Comparison of ENCODE assay signal across 14 mouse cellular contexts in genomic region chr16:46388527-46389414, GRCm38 (mm10).
A peak's percentile ranks its signal among the peaks of the same experiment; 100 is the strongest.
DNase-seq lines count a peak whose midpoint lies in the region; ATAC-seq and TF ChIP-seq lines count a peak whose summit lies in the region.
"Had no signal": no experiment of that assay in that cellular context is flagged by ENCODE, and none has a peak within 500 bp of the region (broad histone marks: within the 10 kb centered on the region; RNA-seq: fewer than 3 reads in every experiment).

No protein-coding gene starts in this region.

- H3K27me3 ChIP-seq in kidney, embryonic 15.5 days = no peaks in the 10 kb centered on the region
- no peaks in the 10 kb centered on the region for H3K27me3 ChIP-seq in embryonic facial prominence, embryonic 12.5 days
- H3K27me3 ChIP-seq: liver, embryonic 15.5 days had no signal

- no peak for TF ChIP-seq CTCF in gastrocnemius, adult 2 months (IDR thresholded peaks at IDR 0.05)

- 0 out of 2 replicates have a peak overlapping the region, but pooled peaks have one; percentile 9 for H3K27ac ChIP-seq in kidney, embryonic 15.5 days
- H3K27ac ChIP-seq in embryonic facial prominence, embryonic 12.5 days = no peak overlapping the region
- H3K27ac ChIP-seq in gastrocnemius, adult 2 months = no peak overlapping the region
- H3K27ac ChIP-seq: liver, embryonic 15.5 days had no signal

- H3K4me2 ChIP-seq in kidney, embryonic 15.5 days = no peak overlapping the region
- no peak overlapping the region for H3K4me2 ChIP-seq in embryonic facial prominence, embryonic 12.5 days (replicated peaks)
- H3K4me2 ChIP-seq: liver, embryonic 15.5 days had no signal

- H3K4me1 ChIP-seq in kidney, embryonic 15.5 days = peaks cover 4% of the 10 kb centered on the region; the same call in 1 of the 2 replicates
- H3K4me1 ChIP-seq in embryonic facial prominence, embryonic 12.5 days = peaks cover 19% of the 10 kb centered on the region; the same call in 1 of the 2 replicates
- H3K4me1 ChIP-seq: liver, embryonic 15.5 days had no signal

- intact Hi-C loops in gastrocnemius, adult 2 months (cut with DNase I) = no loop called here

- H3K36me3 ChIP-seq in kidney, embryonic 15.5 days = 0 out of 2 replicates have a peak, but pooled peaks cover 2% of the 10 kb centered on the region
- H3K36me3 ChIP-seq in embryonic facial prominence, embryonic 12.5 days = no peaks in the 10 kb centered on the region
- H3K36me3 ChIP-seq: liver, embryonic 15.5 days had no signal

- H3K9me3 ChIP-seq in kidney, embryonic 15.5 days (replicated peaks) = no peaks in the 10 kb centered on the region
- H3K9me3 ChIP-seq in embryonic facial prominence, embryonic 12.5 days = no peaks in the 10 kb centered on the region
- H3K9me3 ChIP-seq: liver, embryonic 15.5 days had no signal

- ATAC-seq in kidney, embryonic 15.5 days (replicated peaks; ENCODE audit: low FRiP score) = no peak
- ATAC-seq in embryonic facial prominence, embryonic 12.5 days (ENCODE audit: insufficient number of reproducible peaks, insufficient read depth, low FRiP score, low TSS enrichment) = peak; percentile 64; the same call in 1 of the 2 replicates
- ATAC-seq: intestine, postnatal 0 days had no signal

- H3K9ac ChIP-seq in kidney, embryonic 15.5 days = no peak overlapping the region
- H3K9ac ChIP-seq in embryonic facial prominence, embryonic 12.5 days = no peak overlapping the region
- H3K9ac ChIP-seq: liver, embryonic 15.5 days had no signal

- no peak overlapping the region for H3K4me3 ChIP-seq in kidney, embryonic 15.5 days (replicated peaks)
- H3K4me3 ChIP-seq in embryonic facial prominence, embryonic 12.5 days = no peak overlapping the region
- no peak overlapping the region for H3K4me3 ChIP-seq in gastrocnemius, adult 2 months
- H3K4me3 ChIP-seq: liver, embryonic 15.5 days had no signal

- DNase-seq in kidney, adult 8-10 months = no peak
- DNase-seq in embryo, embryonic 10.5 days (ENCODE audit: low spot score) = peak; percentile 32
- peak; percentile 34 for DNase-seq in mesoderm, embryonic 11.5 days (ENCODE audit: low read depth, low spot score)
- no peak for DNase-seq in layer of hippocampus, adult 11-12 months (ENCODE audit: low spot score)
- DNase-seq in gastrocnemius, adult 2 months = no peak
- DNase-seq in gastrocnemius, adult 8-10 months (ENCODE audit: low spot score in 2 of 2) = no peak
- DNase-seq: adrenal gland, postnatal 10 days; cerebellum, postnatal 14 days; lung, postnatal 36 days; thymus, adult 2 months had no signal

- 56% methylated on average over 11 of the region's 11 CpGs for WGBS in kidney, embryonic 15.5 days
- WGBS in embryonic facial prominence, embryonic 12.5 days = 28% methylated on average over 11 of the region's 11 CpGs

Comparison
In these comparisons a context has a peak if more than half of its experiments do, and no peak if none do; other contexts are left out.
1. DNase-seq: peak in embryo, embryonic 10.5 days (single experiment) and mesoderm, embryonic 11.5 days (single experiment); none in kidney, adult 8-10 months (0 of 2), layer of hippocampus, adult 11-12 months (single experiment), gastrocnemius, adult 2 months (single experiment) and gastrocnemius, adult 8-10 months (0 of 2).